Mouse (Mus musculus) left cerebral cortex, postnatal 10 days (tissue): ENCODE data around the gene Rb1. TPM values are rescaled to one million over a fixed set of nuclear protein-coding genes. Genes with fewer than 3 reads are reported as not detected.

Source experiments
- DNase-seq, 2 experiments: peaks; one replicate each; pipeline ENCODE4 v3.0.0; 2021 to 2022; ENCODE audit warnings: low spot score in 2 of 2, mixed read lengths in 1 of 2; ENCODE audit errors: extremely low spot score in 1 of 2
- intact Hi-C: fragments of 180-260 bp; cut with DNase I; formaldehyde crosslinking; loops from one replicate; pipeline ENCODE4 v1.15.1; 2025
- total RNA-seq, 2 experiments: library from RNA; stranded (reverse); gene quantifications; 2 replicates each; pipeline ENCODE4 v1.2.3; 2021

Rb1 gene
- total RNA-seq, 2 experiments from 2014 or later = 35.9 to 37.9 TPM

GRCm38 (mm10) chr14:73295512-73295911 lies 30.1 kb downstream of the Rb1 start:
- intact Hi-C loops = no loop called here
- no peak for DNase-seq

DNA sequence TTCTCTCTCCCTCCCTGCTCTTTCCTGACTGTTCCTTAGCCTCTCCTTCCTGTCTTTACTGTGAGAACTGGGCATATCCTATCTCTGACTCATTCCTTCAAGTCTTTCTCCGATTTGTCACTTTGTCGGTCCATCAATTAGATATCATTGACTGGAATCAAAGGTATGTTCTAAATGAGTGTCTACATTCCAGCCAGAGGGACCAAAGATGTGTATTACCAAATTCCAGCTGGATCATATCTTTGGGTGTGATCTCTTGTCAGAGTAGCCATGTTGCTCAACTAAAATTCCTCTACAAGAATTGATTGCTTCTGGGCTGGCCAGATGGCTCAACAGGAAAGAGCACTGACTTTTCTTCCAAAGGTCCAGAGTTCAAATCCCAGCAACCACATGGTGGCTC lies 32.0 kb downstream of the Rb1 start:
- intact Hi-C loops = no loop called here
- no peak for DNase-seq

DNA sequence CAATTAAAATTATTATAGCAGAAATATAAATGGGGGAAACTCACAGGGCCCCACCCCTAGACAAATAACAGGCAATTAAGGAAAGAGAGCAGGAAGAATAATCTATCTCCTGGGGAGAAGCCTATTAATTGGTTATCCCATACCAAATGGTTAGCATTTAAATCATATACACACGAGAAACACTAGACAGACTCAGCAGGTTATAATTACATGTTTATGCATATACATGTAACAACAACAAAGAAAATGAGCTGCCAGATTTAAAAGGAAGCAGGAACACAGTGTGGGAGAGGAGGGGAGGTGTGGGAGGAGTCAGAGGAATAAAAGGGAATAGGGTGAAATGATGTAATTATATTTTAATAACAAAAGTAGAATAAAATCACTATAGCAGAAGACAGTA lies 33.2 kb downstream of the Rb1 start:
- intact Hi-C loops = no loop called here
- no peak for DNase-seq

- intact Hi-C loops = no loop called here
- no peak for DNase-seq
Measured at GRCm38 (mm10) chr14:73289915-73290314, 35.7 kb downstream of the Rb1 start.

- no peak for DNase-seq
- intact Hi-C loops = loop anchor here (5.0 kb wide), 1 partner anchor 174 kb away; no protein-coding TSS in a partner anchor
Measured at GRCm38 (mm10) chr14:73280996-73281395, 44.6 kb downstream of the Rb1 start.

DNA sequence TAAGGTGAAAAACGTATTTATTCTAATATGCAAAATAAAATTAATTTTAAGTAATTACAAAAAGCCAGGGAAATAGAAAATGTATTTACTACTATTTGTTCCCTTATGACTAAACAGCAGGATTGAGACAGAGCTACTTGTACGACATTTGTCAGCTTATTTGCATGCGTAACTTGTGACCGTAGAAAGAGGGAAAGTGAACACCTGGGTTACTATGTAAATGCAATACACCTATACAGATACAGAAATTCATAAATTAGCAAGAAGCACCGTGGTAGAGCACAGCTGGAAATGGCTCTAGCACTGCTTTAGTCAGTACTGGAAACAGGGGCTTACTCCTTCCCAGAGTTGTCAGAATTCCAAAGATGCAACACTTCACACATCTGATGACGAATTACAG lies 46.5 kb downstream of the Rb1 start:
- no peak for DNase-seq
- intact Hi-C loops = no loop called here

- intact Hi-C loops = no loop called here
- no peak for DNase-seq
Measured at GRCm38 (mm10) chr14:73271807-73272206, 53.8 kb downstream of the Rb1 start.

DNA sequence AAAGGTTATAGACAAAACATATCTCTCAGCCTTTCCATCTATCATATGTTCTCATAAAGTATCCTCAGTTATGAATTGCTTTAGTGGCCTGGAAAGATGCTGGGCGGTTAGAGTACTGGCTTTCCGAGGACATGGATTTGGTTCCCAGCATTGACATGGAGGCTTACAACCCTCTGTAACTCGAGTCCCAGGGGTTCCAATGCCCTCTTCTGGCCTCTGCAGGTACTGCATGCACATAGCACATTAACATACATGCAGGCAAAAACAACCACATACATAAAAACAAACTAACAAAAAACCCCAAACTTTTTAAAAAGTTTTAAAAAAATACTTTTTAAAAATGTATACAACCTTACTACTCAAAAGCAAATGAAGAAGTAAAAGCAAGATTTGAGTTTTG lies 59.5 kb downstream of the Rb1 start:
- intact Hi-C loops = no loop called here
- no peak for DNase-seq

GRCm38 (mm10) chr14:73262210-73262609 lies 63.4 kb downstream of the Rb1 start:
- DNase-seq = no peak
- intact Hi-C loops = no loop called here

DNA sequence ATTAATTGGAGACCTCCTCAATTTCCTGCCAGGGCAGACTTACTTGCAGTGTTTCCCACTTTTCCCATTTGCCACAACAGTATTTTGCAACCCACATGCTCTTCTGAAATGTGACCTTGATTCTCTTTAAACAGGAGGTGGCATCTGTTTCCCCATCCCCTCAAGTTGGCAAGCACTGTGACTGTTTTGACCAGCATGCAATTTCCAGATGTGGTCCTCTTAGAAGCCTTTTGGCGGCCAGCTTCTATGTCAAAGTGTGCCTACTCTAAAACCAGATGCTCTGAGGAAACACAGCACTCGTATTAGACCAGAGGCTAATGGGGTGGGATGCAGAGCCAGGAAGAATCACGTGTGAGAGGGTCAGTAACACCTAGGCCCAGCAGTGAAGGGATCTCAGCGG lies 67.4 kb downstream of the Rb1 start:
- intact Hi-C loops = no loop called here
- DNase-seq = no peak

DNA sequence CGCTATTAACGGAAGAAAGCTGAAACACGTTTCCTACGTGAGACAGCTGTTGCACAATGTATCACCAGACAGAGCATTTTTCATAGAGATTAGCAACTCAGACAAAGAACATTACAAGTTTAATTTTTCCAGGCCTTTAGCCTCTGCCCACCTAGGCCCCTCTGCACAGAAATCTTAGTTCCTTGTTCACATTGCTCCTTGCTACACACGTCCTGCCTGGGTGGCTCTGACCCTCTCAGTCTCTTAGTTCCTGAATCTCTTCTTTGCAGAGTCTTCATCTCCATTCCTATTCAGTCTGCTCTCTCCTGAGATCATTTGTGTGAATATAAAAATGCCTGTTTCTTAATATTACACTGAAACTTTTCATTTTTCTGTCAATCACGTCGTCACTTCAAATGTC lies 68.3 kb downstream of the Rb1 start:
- intact Hi-C loops = no loop called here
- DNase-seq = no peak

DNA sequence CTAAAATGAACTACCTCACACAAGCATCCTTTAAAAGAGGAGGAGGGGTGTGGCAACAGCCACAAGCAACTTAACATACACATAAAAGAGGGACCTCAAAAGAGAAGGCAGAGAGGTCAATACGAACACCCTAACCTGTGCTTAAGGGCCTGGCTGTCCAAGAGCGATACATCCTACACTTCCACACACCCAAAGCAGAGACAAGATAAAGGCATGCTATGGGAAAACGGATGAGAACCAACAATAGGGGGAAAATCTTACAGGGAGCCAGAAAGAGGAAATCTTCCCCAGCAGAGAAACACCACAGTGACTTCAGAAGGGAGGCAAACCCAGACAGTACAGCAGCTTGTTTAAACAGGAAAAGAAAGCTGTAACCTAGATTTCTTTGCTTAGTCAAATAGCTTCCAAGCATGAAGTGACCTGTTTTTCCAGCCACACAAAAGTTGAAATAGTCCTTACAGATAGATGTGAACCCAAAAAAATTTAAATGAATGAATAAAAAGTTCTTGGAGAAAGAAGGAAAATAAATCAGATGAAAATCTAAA lies 70.1 kb downstream of the Rb1 start:
- intact Hi-C loops = no loop called here
- DNase-seq = no peak

DNA sequence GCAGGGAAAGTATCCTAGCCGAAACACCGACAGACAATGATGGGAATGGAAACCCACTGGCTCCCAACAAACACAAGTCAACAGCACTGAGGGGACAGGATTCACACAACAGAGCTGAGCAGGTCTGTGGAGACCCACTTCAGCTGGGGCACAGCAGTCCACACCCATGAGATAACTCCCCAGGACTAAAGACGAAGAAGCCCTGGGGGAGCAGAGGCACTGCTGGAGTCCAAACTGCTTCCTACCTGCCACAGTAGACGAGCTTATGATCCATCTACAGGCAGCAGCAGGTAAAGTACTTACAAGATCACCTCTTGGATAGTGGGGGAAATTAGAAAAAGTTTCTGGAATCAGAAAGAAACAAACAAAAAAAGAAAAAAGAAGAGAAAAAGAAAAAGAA lies 71.2 kb downstream of the Rb1 start:
- intact Hi-C loops = no loop called here
- no peak for DNase-seq

DNA sequence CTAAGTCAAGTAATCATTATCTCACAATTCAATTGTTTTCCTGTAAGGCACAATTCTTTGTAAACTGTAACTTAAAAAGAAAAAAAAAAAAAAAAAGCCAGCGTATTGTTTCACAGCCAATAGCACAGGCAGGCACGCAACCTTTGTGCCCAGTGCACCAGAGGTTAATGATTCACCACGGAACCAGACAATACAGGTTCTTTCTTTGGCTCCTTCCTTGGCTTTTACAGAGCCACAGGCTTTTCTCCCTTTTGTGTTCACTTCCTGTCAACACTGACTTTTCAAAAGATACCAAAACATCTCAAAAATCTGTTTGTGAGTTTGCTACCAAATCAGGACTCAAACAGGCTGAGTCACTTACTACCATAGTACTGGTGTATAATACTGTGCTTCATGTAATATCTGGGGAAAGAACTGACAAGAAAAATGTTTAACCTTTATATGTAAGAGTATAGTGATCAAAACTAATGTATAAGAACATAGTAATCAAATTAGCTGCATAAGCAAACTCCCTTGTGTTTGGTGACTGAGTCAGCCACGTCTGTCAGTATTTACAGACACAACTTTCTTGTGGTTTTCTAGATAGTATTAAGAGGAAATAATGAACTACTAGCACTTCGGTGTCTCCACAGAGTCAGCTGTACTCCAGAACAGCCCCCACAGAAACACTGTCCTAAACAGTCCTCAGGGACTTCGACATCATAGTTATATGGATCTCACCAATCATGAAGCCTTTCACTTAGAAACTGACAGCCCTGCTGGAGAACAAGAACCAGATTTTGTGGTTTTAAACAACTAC lies 72.0 kb downstream of the Rb1 start:
- intact Hi-C loops = no loop called here
- DNase-seq = no peak

DNA sequence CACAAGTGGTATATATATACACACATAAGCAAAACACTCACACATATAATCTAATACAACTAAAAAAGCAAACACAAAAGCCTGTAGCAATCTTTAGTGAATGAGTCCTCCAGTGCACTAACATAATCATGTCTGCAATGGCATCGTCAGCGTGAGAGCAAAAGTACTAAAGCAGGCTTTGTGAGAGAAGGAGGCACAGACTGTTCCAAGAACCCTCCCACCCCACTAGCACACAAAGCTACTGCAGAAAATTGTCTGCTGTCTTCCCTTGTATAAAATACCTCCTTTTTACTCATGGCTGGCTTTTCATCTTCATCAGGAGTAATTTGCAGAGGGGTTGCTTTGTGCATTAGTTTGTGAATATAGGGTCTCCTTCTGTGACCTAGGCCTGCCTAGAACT lies 73.3 kb downstream of the Rb1 start:
- intact Hi-C loops = no loop called here

DNA sequence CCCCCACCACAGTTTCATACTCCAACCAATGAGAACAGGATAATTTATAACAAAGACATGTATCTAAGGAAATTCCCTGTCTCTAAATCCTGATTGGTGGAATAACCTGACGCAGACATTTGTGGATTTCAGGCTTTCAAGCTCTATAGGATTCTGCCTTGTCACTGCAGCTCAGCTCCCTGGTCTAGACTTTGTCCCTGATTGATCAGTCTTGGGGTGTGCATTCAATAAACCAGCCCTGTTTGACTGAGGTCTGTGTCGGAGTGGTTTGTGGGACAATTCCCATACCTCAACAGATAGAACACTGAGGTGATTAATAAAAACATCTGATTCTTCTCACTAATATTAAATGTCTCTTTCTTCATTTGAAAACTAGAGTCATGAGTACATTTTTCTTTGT lies 75.6 kb downstream of the Rb1 start:
- intact Hi-C loops = no loop called here
- no peak for DNase-seq

More for the DNA sequence above, 73.3 kb downstream of the Rb1 start:
- DNase-seq = no peak

DNA sequence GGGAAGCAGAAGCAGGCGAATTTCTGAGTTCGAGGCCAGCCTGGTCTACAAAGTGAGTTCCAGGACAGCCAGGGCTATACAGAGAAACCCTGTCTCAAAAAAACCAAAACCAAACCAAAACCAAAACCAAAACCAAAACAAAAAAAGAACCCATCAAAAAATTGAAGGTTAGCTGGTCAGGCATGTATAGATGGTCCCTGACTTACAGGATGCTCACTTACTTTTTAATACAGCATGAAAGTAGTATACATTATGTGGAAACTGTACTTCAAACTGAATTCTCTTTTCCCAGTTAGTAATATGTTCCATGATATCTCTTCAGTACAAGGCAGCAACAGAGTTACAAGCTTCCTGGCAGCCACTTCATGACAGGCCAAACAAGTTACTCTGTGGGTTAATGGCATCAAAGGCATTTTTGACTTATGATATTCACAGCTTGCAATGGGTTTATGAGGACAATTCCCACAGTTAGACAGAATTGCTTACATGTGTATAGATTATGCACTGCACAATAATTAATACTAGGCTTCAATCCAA lies 81.5 kb downstream of the Rb1 start:
- DNase-seq = no peak
- intact Hi-C loops = no loop called here

DNA sequence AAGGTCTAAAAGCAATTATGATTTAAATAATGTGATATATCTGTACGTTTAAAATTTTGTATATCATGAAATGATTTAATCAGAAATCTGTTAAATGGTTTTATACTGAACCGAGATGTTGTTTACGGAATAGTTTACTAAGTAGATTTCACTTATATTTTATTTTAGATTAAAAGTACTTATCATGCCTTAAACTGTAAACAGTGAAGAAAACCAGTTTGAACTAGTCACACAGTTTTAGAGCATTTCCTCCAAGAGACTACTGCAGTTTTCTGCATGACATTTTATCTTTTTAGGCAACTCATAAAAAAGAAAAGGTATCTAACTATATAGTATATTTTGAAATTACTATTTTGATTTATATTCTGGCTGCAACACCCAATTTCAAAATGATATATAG lies 85.8 kb downstream of the Rb1 start:
- intact Hi-C loops = no loop called here

DNA sequence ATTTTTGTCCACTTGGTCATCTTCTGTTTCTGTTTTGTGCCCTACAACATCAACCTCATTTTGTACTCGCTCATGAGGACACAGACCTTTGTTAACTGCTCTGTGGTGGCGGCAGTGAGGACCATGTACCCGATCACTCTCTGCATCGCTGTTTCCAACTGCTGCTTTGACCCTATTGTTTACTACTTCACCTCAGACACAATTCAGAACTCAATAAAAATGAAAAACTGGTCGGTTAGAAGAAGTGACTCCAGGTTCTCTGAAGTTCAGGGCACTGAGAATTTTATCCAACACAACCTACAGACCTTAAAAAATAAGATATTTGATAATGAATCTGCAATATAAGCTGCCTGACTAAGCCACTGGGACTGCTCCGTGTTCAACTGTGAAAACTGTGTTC lies 86.3 kb downstream of the Rb1 start:
- no peak for DNase-seq
- intact Hi-C loops = no loop called here

More for the DNA sequence above, 85.8 kb downstream of the Rb1 start:
- DNase-seq = no peak

DNA sequence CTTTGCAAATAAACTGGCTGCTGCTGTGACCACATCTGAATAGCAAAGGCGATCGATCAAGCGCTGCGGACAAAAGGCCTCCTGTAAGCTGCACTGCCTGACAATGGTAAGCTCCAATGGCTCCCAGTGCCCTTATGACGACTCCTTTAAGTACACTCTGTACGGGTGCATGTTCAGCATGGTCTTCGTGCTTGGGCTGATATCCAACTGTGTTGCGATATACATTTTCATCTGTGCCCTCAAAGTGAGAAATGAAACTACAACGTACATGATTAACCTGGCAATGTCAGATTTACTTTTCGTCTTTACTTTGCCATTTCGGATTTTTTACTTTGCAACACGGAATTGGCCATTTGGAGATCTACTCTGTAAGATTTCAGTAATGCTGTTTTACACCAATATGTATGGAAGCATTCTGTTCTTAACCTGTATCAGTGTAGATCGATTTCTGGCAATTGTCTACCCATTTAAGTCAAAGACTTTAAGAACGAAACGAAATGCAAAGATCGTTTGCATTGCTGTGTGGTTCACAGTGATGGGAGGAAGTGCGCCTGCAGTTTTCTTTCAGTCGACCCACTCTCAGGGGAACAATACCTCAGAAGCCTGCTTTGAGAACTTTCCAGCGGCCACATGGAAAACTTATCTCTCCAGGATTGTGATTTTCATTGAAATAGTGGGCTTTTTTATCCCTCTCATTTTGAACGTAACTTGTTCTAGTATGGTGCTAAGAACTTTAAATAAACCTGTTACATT lies 86.9 kb downstream of the Rb1 start:
- intact Hi-C loops = no loop called here
- DNase-seq = no peak
